Mouse (Mus musculus): Measurements from ENCODE around the gene Lcn12.

The Lcn12 gene

DNA sequence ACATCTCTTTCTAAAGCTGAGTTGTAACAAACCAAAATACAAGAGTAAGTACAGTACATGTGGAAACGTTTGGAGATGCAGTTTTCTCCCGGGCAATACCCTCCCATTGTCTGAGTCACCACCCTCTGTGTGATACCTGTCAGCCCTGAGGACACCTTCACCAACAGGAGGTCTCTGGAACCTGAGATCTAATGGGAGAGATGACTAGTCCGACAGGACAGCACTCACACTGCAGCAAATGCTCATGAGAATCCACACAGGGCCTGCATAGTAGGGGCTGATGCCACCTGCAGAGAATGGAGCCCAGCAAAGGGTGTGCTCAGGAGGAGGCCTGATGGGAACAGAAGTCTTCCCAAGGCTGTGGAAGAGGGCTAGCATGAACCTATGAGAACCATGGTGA is 32.3 kb downstream of the Lcn12 start:
- no peak for DNase-seq (ENCODE audit: inconsistent ontology term)

DNA sequence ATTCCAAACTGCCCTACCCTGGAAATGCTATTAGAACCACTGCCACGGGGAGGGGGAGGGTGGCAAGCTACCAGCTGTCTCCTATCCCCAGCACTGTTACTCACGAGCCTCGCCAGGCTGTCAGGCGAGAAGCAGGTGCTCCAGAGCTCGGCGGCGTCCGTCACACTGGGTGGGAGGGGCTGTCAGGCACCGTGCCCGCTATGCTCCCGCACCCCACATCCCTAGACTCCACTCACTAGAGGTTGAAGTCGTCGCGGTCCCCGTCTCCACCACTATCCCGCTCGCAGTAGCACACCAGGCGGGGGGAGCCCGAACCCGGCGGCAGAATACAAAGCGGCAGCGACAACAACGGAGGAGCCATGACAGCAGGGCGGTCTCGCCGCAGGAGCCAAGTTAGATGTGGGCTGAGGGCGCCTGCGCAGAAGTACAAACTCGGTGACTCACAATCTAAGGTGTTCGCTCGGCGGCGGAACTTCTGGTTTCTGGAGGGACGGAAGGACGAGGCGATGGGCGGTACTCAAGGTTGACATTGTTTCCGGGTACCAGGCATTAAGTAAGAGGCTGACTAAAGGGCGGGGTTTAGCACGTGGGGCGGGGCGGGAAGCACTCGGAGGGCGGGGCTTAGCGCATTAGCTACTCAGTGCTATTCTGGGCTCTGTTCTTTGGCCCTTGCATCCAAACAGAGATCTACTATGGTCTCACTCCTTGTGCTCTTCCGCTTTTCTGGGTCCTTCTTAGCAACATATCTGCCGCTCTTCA is 33.0 kb downstream of the Lcn12 start, which contains the start of gene Paxx:
TSS of gene Paxx (minus strand) at position 544 of the 759 bp plus-strand sequence.
- DNase-seq (ENCODE audit: inconsistent ontology term): peak; percentile 96

DNA sequence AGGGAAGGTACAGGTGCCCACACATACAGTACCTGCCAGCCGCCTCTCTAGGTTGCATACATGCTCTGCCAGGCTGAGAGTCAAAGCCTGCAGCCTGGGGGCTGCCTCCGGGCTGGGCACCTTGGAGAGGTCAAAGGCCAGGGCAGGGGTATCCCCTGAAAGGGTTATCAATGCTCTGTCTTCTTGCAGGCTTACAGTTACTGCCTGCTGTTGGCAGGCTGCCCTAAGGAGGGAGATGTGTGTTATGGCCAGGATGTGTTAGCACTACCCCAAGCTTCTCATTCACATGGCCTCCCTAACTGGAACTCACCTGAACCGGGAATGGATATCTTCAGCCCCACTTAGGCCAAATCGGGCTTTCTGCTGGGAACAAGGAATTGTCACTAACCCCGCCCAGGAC is 33.6 kb downstream of the Lcn12 start:
- DNase-seq (ENCODE audit: inconsistent ontology term): no peak

DNA sequence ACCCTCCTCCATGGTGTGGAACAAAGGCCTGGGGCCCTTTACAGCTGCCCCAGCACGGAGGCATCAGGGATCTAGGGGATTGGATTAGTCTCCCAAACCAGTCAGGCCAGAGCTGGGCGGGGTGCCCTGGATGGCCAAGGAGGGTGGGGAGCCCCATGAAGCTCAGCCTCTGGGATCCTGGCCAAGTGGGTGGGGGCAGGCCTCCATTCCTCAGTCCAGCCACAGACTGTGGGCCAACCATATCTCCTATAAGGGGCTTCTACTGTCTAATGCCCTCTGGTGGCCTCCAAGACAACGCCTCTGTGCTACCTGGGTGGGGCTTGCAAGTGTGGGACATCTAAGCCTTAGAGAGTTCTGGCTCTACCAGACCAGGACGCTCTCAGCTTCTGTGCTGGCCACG is 34.8 kb downstream of the Lcn12 start:
- DNase-seq (ENCODE audit: inconsistent ontology term): peak; percentile 59

DNA sequence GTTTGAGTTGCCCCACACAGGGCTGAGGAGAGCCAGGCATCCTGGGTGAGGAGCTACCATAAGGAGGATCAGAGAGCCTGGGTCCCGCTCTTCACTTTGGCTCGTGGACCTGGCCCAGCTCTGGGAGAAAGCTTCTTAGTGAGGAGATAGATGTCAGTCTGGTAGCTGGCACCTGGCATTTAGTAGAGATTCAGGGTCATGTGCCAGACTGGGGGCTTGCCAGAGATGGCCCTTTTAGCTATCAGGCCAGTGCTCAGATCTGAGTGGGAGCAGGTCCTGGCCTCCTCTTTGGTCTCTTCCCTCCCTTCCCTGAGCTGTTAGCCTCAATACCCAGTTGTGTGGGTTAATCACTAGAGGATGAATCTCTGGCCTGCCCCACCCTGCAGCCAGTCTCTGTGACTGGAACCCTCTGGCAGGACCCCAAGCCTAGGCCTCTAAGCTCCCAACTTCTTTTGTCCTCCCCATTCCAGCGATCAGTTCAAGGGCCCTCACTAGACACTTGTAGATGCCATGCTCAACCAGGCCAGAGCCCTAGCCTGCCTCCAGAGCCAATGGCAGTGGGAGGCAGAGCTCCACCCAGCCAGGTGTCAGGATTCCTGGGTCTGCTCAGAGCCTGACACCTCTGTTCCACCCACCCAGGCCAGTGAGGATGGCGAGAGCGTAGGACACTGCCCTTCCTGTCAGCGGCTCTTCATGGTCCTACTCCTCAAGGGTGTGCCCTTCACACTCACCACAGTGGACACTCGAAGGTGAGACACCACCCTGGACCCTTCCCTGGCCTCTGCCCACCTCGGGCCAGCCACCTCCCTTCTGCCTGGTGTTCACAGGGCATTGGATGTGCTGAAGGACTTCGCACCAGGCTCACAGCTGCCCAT is 36.5 kb downstream of the Lcn12 start:
- no peak for DNase-seq (ENCODE audit: inconsistent ontology term)

DNA sequence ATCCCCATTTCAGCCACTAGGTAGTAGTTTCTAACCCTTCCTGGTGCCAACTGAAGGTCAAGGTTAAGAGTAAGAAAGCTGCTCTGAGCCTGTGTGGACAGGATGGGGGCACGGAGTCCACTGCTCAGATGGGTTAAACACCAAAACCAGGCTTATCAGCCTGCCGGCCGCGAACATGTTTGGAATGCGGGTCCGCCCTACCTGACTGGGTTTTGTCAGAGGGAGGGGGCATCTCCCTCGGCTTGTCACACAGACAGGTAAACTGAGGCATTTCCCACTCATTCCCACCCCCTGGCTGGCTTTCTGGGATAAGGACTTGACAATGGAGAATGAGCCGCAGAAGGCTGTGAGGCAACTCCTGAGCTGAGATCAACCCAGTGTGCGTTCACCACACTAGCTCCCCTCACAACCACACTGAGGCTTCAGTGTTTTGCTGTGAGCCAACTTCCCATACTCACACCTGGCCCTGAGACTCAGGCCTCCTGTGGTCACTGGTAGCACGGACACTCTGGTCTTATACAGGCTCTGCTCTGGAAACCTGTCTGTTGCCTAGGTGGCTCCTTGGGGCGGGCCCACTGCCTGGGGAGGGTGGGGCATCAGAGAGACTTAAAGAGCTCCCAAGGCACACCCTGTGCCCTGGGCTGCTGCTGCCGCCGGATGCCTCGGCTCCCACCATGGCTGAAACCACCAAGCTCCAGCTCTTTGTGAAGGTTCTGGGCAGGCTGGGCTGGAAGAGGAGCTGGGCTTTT is 37.3 kb downstream of the Lcn12 start, which contains the start of gene Clic3:
TSS of gene Clic3 (plus strand) at position 634 of the 749 bp plus-strand sequence.
- DNase-seq (ENCODE audit: inconsistent ontology term): no peak

DNA sequence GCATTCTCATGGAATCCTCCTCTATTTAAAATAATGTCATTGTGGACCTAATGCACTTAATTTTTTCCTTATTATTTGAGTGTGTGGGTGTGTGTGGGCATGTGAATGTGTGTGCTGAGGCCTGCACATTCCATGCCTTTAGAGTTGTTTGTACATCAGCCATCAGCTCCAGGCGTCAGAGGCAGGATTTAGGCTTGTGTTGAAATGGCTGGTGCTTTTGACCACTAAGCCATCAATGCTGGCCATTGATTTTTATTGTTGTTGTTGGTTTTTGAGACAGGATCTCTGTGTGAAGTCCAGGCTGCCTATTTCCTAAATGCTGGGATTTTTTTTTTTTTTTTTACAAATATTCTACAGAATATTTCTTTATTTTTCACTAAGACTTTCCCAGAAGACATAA is 40.8 kb downstream of the Lcn12 start:
- no peak for DNase-seq (ENCODE audit: inconsistent ontology term)

DNA sequence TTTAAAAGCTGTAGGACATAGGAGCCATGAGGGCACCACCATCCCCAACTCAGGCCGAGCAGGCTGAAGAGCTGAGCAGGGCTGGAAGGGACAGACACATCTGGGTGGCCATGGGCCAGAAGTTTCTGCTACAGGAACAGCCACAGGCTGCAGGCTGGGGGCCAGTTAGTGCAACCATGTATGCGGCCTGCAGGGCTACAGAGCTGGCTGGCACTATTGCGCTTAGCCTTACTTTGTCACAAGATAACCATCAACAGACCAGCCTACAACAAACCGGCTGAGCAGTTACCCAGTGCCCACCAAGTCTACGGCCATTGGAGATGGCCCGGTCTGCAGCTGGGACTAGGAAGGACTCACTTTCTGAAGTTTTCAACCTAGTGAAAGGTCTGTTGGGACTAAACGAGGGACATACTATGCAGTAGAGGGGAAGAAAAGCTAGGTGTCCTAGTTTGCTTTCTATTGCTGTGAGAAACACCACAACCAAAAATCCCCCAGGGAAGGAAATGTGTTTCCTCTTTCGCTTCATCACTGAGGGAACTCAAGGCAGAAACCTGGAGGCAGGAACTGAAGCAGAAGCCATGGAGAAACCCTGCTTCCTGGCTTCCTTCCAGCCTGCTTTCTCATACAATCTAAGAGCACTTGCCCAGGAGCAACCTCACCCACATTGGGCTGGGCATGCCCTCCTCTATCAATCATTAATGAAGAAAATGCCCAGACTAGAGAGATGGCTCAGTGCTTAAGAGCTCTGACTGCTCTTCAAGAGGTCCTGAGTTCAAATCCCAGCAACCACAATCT is 42.7 kb downstream of the Lcn12 start:
- no peak for DNase-seq (ENCODE audit: inconsistent ontology term)

DNA sequence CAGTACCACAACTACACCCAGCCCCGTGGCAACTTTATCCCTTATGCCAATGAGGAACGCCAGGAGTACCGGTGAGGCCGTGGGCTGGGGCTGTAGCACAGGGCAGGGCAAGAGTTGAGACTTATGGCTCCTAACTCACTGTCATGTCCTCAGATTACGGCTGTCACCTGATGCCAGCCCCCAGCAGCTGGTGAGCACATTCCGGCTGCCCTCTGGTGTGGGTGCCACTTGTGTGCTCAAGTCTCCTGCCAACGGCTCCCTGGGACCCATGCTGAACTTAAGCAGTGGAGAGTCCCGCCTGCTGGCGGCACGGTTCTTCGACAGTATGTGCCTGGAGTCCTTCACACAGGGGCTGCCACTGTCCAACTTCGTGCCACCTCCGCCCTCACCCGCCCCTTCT is 51.0 kb downstream of the Lcn12 start:
- DNase-seq (ENCODE audit: inconsistent ontology term): no peak

DNA sequence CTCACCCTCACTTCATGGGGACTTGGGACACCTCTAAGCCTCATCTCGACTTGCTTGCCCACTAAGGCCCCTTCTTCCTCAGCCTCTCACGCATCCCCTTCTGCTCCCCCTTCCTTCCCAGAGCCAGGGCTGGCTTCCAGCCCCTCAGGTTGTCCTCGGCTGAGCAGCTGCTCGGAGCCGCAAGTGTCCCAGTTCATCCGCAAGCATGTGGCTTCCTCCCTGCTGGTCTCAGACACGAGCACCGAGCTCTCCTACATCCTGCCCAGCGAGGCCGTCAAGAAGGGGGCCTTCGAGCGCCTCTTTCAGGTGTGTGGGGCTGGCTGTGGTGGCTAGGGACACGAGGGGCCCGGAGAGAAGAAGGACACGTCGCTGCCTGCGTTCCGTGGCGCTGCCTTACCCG is 52.6 kb downstream of the Lcn12 start:
- DNase-seq (ENCODE audit: inconsistent ontology term): no peak
